Mouse (Mus musculus): ENCODE measurements at regions not wholly inside any gene's neighbourhood (a gene's known extent, or its start where the extent isn't known, plus 50 kb on each side); places are given as distances from the start of the nearest gene placed in this dataset.

- TF ChIP-seq POLR2A (IDR thresholded peaks at IDR 0.05; ENCODE audit: extremely low read depth, insufficient read depth, low read length) = no peak
- no peak for TF ChIP-seq CTCF (IDR thresholded peaks at IDR 0.05; ENCODE audit: extremely low read depth, insufficient read depth, low read length)
Observed at GRCm38 (mm10) chr14:76799741-76800140, 236.8 kb upstream of the Ccdc122 start.
